Mouse (Mus musculus) left cerebral cortex, adult 2 months (tissue): ENCODE data around the gene Pon2. TPM values are rescaled to one million over a fixed set of nuclear protein-coding genes. Genes with fewer than 3 reads are reported as not detected.

Experiments used
- DNase-seq, 2 experiments: peaks; one replicate each; pipeline ENCODE4 v3.0.0; 2021 to 2022; ENCODE audit warnings: low spot score in 2 of 2, mixed read lengths in 1 of 2; ENCODE audit errors: extremely low spot score in 1 of 2
- H3K27ac ChIP-seq: fragments of 200-600 bp; 2 replicates; pipeline ENCODE4 v1.8.1; 2022
- H3K4me3 ChIP-seq: fragments of 200-600 bp; 2 replicates; pipeline ENCODE4 v1.8.1; 2022
- CTCF ChIP-seq: fragments of 200-600 bp; IDR thresholded peaks from 2 replicates; pipeline ENCODE4 v1.8.1; 2022; ENCODE audit warnings: antibody characterized with exemption, mild to moderate bottlenecking, moderate library complexity
- intact Hi-C: fragments of 180-260 bp; cut with DNase I; formaldehyde crosslinking; loops from one replicate; pipeline ENCODE4 v1.15.1; 2025
- total RNA-seq, 2 experiments: library from RNA; stranded (reverse); gene quantifications; 2 replicates each; pipeline ENCODE4 v1.2.3; 2021

Gene Pon2
- total RNA-seq, 2 experiments from 2014 or later: 21.0 to 21.2 TPM

- no peak for TF ChIP-seq CTCF
- intact Hi-C loops: no loop called here
- no peak overlapping the region for H3K4me3 ChIP-seq
Measured at GRCm38 (mm10) chr6:5310491-5310890, 12.2 kb upstream of the Pon2 start.

DNA sequence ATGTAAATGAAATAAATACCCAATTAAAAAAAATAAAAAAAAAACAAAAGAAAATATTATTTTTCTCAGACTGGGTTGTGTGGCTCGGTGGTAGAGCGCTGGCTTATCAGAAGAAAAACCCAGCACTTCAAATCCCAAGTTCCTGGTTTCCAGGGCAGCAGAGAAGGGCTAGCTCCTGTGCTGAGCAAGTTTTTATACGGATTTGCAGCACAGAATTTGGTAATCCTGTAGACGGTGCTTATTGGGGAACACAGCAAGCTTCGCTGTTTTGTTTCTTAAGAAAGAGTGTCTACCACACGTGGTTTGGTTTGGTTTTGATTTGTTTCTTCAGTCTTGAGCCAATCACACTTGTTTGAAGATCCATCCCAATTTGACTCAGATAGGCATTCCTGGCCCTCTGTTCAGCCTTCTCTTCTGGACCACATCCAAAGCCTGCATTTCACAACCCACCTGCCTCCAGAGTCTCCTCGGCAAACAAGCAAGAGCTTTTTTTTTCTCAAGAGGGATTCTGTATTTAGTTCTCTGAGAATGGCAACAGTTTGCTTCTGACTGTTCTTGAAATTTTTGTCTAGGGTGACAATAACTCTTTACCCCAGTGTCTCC, 11.4 kb upstream of the Pon2 start:
- intact Hi-C loops: no loop called here

More at GRCm38 (mm10) chr6:5310491-5310890, 12.2 kb upstream of the Pon2 start:
- no peak for DNase-seq
- no peak overlapping the region for H3K27ac ChIP-seq

DNA sequence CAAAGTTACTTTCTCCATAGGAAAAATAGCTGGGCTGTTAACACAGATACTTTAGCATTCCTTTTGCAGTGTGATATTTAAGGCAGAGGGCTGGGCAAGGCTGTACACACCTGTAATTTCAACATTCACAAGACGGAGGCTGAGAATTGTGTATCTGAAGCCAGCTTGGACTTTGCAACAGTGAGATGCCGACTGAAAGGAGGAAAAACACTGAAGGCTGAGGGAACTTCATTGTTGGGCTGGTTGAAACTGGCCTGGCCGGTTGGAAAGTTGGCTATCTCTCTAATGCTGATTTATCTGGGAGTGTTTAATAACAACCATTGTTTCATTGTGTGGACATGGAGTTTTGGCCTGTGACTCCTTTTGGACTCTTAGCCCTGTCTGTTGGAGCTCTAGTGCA, 7.7 kb upstream of the Pon2 start:
- no peak for DNase-seq
- intact Hi-C loops: no loop called here
- Histone ChIP-seq H3K4me3 (no peak overlapping the region), H3K27ac (no peak overlapping the region)
- no peak for TF ChIP-seq CTCF

More for the DNA sequence above, 11.4 kb upstream of the Pon2 start:
- Histone ChIP-seq H3K27ac (no peak overlapping the region), H3K4me3 (no peak overlapping the region)
- TF ChIP-seq CTCF: no peak
- DNase-seq: peak; percentile 14 to 24

GRCm38 (mm10) chr6:5304956-5305355, 6.7 kb upstream of the Pon2 start:
- intact Hi-C loops: no loop called here
- no peak for TF ChIP-seq CTCF
- Histone ChIP-seq H3K4me3 (no peak overlapping the region), H3K27ac (no peak overlapping the region)
- no peak for DNase-seq

GRCm38 (mm10) chr6:5300629-5301028, 2.4 kb upstream of the Pon2 start:
- no peak overlapping the region for H3K4me3 ChIP-seq
- TF ChIP-seq CTCF: no peak

GRCm38 (mm10) chr6:5299561-5299960, 1.3 kb upstream of the Pon2 start:
- intact Hi-C loops: no loop called here
- TF ChIP-seq CTCF: no peak
- no peak for DNase-seq
- no peak overlapping the region for H3K4me3 ChIP-seq
- H3K27ac ChIP-seq: no peak overlapping the region

More at GRCm38 (mm10) chr6:5300629-5301028, 2.4 kb upstream of the Pon2 start:
- intact Hi-C loops: no loop called here
- H3K27ac ChIP-seq: no peak overlapping the region
- DNase-seq: no peak

DNA sequence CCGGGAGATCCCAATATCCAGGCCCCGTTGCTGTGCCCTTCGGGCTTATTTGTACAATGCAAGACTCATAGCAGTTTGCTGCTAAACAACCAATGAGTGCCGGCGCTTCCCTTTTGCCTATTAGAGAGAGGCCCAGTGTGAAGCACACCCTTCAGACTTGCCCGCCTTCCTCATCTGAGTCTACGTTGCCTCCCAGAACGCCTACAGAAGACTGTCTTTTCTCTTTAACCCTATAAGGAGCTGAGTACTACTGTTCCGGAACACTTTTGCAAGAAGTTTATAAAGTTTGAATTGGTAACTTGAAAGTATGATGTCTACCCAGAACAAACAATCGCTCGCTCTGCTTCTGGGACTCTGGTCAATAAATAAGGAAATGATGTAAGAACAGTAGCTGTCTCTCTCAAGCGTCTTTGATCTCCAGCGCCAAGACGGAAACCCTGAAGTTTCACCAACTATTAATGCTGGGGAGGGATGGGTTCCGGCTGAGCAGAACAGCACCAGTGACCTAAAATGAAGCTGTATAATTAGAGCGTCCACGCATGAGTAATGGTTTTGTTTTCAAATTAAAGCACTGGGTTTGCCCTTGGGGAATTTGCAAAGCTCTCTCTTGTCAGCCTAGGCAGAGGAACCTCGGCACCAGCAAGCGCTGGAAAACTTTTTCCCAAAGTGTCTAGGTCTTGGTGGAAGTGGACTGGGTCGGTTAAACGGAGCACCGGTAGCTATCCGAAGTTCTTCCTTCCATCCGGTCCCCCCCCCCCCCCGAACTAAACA, 749 bp downstream of the Pon2 start:
- Histone ChIP-seq H3K4me3 (peak overlapping the region; percentile 64), H3K27ac (peak overlapping the region; percentile 36; the same call in 1 of the 2 replicates)
- DNase-seq: no peak
- intact Hi-C loops: loop anchor here (2.0 kb wide), 1 partner anchor 87 kb away; no protein-coding TSS in a partner anchor
- TF ChIP-seq CTCF: no peak

DNA sequence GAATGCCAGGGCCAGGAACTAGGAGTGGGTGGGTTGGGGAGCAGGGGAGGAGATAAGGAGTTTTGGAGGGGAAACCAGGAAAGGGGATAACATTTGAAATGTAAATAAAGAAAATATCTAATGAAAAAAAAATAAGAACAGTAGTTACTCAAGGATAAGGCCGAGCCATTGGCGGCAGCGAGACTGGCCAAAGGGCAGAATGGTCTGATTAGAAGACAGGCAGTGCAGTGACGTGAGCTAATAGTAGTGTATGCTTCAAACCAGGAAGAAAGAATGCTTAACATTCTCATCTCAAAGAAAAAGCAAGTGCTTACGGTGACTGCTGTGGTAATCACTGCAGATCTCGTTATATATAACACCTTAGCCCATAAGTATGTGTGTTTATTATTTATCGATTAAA, 2.2 kb downstream of the Pon2 start:
- intact Hi-C loops: loop anchor here (2.0 kb wide), 1 partner anchor 89 kb away; no protein-coding TSS in a partner anchor
- no peak for DNase-seq
- no peak for TF ChIP-seq CTCF
- Histone ChIP-seq H3K27ac (no peak overlapping the region), H3K4me3 (no peak overlapping the region)

DNA sequence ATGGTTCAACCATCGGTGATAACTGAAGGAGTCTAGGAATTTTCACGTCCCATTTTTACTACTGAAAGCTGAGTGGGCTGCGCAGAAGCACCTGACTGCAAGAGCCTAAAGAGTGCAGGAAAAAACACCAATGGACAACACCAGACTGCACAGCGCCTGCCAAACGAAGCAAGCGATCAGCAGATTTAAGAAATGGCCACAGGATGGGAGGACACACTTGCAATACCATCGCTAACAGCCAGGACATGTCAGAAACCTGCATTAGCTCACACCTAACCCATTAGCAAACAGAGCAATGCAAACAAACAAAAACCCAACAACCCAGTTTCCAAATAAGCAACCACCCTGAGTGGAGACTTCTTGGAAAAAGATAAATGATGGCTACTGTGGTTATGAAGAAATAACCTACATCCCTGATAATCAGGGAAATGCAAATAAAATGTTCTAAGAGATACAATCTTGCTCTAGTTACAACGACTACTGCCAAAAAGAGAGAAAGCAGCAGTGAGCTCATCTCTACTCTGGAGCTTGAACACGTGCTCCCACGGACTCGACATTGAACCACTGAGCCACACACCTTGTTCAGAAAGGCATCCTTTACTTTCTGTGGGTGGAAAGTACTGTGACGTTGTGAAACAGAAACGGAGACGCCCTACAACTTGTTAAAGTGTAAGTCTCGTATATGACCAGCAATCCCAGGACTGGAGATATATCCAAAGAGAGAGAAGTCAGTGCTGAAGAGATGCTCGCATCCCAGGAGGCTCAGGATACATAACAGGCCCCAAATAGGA, 3.4 kb downstream of the Pon2 start:
- Histone ChIP-seq H3K4me3 (no peak overlapping the region), H3K27ac (no peak overlapping the region)
- no peak for DNase-seq
- intact Hi-C loops: no loop called here
- TF ChIP-seq CTCF: no peak; the same call in 1 of the 2 replicates

- Histone ChIP-seq H3K27ac (no peak overlapping the region), H3K4me3 (no peak overlapping the region)
- no peak for TF ChIP-seq CTCF
- intact Hi-C loops: no loop called here
- no peak for DNase-seq
Measured at GRCm38 (mm10) chr6:5292841-5293240, 5.4 kb downstream of the Pon2 start.

GRCm38 (mm10) chr6:5291450-5291849, 6.8 kb downstream of the Pon2 start:
- DNase-seq: no peak

GRCm38 (mm10) chr6:5287919-5288318, 10.3 kb downstream of the Pon2 start:
- DNase-seq: no peak
- intact Hi-C loops: no loop called here
- no peak for TF ChIP-seq CTCF
- H3K27ac ChIP-seq: no peak overlapping the region
- no peak overlapping the region for H3K4me3 ChIP-seq

More at GRCm38 (mm10) chr6:5291450-5291849, 6.8 kb downstream of the Pon2 start:
- H3K4me3 ChIP-seq: no peak overlapping the region
- intact Hi-C loops: no loop called here
- TF ChIP-seq CTCF: no peak
- no peak overlapping the region for H3K27ac ChIP-seq
